Mouse (Mus musculus) fibroblast of lung, adult 2 months (primary cell): Measurements from ENCODE around the gene Vps29.

Experiments
- DNase-seq: peaks from one replicate; pipeline ENCODE4 v3.0.0-alpha.2; 2011; ENCODE audit warnings: low read depth

Vps29 gene

DNA sequence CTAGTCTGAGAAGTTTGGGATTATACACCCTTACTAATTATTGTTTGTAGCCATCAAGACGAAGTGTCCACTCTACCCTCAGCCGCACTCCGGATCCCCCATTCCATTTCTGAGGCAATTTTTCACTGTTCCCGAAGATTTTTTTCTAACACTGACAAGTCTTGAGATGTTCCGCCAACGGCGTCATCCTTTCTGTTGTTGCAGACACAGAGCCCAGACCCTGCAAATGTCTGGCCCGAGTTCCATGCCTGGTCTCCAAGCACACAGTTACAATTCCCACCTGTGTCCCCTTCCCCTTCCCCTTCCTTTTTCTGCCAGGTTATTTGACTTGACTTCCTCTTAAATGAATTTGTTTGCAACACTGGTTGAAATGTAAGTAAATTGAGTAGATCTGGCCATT is 45.7 kb downstream of the Vps29 start:
- no peak for DNase-seq

DNA sequence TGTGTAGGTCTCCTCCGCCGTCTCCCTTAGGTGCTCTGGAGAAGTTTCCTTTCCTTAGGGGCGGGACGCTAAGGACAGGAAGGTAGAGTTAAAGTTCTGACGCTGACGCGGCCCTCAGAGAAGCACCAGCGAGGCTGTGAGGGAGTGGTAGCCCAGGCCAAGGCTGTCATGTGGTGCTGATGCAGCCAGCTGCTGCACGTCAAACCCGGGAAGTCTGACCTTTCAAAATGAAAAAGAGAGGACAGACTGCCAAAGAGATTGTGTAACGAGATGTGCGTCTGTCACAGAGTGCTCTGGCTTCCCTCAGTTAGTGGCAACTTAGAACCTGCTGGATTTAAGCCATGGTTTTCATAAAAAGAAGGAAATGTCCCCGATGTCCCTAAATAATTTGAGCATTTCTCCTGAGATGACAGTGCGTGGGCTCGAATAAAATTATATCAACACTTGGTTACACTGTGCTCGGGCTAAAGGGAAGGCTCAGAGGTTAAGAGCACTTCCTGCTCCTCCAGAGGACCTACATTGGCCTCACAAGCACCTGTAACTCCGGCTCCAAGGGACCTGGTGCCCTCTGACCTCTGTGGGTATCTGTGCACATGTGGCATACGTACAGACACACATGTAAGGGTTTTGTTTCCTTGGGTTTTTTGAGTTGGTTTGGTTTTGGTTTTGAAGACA is 46.6 kb downstream of the Vps29 start:
- DNase-seq = no peak

GRCm38 (mm10) chr5:122401303-122401640 is 47.1 kb downstream of the Vps29 start:
- no peak for DNase-seq

- no peak for DNase-seq
Measured at GRCm38 (mm10) chr5:122402160-122402559, 48.0 kb downstream of the Vps29 start.

- DNase-seq = no peak
Measured at GRCm38 (mm10) chr5:122402772-122403171, 48.6 kb downstream of the Vps29 start.

- no peak for DNase-seq
Measured at GRCm38 (mm10) chr5:122403362-122403761, 49.2 kb downstream of the Vps29 start.

DNA sequence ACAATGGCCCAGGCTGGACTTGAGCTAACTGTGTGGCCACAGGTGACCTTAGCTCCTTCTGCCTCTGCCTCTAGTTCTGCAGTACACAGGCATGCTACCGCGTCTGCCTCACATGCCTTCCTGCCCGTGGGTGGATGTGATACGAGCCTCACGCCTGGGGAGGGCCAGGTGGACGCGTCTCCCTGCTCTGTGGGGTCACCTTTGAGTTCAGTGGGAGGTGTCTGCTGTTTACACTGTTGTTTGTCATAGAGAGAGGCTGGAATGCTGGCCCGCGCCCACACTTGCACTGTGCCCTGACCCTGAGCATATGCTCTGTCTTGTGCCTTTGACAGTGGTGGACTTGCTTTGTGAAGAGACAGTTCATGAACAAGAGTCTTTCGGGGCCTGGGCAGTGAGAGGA is 51.4 kb downstream of the Vps29 start:
- DNase-seq = no peak

DNA sequence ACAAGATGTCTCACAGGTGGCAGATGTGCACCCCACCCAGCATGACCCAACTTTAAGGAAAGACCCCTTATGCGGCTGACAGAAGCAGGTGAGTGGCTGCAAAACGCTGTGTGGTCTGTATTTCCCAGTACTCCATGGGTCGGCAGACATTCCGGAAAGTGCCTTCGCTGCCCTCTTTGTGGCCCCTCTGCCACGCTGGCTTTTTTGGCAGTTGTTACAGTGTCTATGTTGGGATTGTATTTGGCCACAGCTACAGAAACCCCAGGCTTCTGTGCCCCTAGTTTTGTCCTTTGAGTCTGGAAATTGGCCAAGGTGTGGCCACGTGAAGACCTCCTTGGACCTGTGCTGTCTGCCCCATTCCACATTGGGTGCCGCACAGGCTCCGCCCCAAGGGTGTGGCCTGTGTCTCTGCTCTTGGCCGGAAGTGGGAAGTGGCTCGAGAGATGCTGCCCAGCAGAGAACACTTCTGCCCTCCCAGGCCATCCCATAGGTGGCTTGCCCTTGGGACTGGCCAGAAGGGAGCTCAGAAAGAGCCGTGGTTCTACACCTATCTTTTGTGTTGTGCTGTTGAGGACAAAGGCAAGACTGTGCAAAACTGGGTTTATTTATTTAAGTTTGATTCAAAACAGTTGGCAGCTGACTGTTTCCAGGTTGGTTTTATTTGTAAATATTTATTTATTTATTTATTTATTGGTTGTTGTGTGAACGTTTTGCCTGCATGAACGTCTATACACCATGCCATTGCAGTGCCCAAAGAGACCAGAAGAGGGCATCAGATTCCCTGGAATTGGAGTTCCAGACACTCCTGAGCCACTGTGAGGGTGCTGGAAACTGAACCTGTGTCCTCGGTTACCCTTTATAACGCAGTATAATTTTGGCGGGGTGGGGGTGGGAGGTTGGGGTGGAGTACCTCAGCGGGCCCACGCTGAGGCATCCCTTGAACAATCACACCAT is 55.8 kb downstream of the Vps29 start:
- DNase-seq = no peak

DNA sequence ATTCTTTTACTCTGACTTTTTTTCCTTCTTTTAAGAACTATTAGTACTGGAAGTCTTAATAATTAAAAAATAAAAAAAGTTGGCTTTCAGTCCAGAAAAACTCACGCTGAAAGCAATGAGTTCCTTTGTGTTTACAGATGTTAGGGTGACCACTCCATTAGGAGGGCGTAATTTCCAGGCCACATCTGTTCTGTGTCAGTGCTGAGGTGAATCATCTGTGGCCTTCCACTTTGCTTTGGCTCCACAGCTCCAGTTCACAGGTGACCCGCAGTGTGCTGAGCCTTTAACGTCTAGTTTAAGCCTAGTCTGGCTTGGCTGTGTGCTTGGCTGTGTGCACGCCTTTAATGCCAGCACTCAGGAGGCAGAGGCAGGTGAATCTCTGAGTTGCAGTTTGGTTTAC is 57.7 kb downstream of the Vps29 start:
- DNase-seq = no peak

DNA sequence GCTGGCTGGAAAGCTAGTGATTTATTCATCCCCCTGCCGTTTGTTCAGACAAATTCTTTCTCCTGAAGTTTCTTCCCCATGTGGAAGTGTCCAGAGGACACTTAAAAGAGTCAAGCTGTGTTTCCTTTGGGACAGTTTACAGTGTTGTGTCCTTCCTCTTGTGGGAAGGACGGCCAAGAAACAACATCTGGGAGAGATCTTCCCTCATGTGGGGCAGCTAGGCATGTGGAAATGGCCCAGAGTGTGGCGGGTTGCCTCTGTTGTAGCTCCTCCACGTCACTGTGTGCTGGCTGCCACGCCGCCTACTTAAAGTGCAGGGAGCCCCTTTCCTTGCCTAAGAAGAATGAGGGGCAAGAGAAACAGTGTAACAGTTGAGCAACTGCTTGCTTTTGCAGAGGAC is 58.7 kb downstream of the Vps29 start:
- no peak for DNase-seq

GRCm38 (mm10) chr5:122414351-122414750 is 60.2 kb downstream of the Vps29 start:
- no peak for DNase-seq
